Mouse (Mus musculus): ENCODE measurements at regions not wholly inside any gene's neighbourhood (a gene's known extent, or its start where the extent isn't known, plus 50 kb on each side); places are given as distances from the start of the nearest gene placed in this dataset.

- DNase-seq (ENCODE audit: inconsistent age in 2 of 2, low spot score in 1 of 2): no peak
These were observed 378.1 kb upstream of the Cdh19 start for GRCm38 (mm10) chr1:111355435-111355834.

GRCm38 (mm10) chr1:111337927-111338326, 360.5 kb upstream of the Cdh19 start:
- no peak for DNase-seq (ENCODE audit: inconsistent age in 2 of 2, low spot score in 1 of 2)

- DNase-seq (ENCODE audit: inconsistent age in 2 of 2, low spot score in 1 of 2): no peak
These were observed 324.9 kb upstream of the Cdh19 start for GRCm38 (mm10) chr1:111302268-111302667.

DNA sequence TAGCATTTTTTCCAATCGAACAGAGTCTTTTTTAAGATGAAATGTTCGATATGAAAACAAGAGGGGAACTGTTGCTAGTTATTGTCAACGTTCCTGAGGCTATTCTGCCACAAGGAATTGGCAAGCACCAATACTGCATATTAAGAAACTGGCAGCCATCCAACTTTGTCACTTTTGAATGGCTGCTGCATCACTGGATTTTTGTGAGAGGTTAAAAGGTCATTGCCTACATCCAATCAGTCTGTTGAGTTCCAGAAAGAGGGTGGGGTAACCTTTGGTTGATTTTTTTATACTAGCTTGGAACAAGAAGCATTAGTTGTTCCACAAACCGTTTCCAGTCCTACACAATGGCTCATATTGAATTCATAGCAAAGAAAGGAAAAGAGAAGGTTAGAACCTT, 309.0 kb upstream of the Cdh19 start:
- DNase-seq (ENCODE audit: inconsistent age in 2 of 2, low spot score in 1 of 2): no peak

- DNase-seq (ENCODE audit: inconsistent age in 2 of 2, low spot score in 1 of 2): no peak
These were observed 308.5 kb upstream of the Cdh19 start for GRCm38 (mm10) chr1:111285916-111286315.

- no peak for DNase-seq (ENCODE audit: inconsistent age in 2 of 2, low spot score in 1 of 2)
These were observed 265.4 kb upstream of the Cdh19 start for GRCm38 (mm10) chr1:111242814-111243213.

- DNase-seq (ENCODE audit: inconsistent age in 2 of 2, low spot score in 1 of 2): peak in 1 of 2 experiments; percentile 13
These were observed 265.0 kb upstream of the Cdh19 start for GRCm38 (mm10) chr1:111242344-111242743.

All from adrenal gland, adult (tissue).